Mouse (Mus musculus) thymus, adult 2 months (tissue): ENCODE data around the gene Ckap4.

Experiments used
- CTCF ChIP-seq: fragments of 200-500 bp; IDR thresholded peaks from 2 replicates; pipeline ENCODE4 v1.5.1; 2012; ENCODE audit warnings: mild to moderate bottlenecking, control low read depth, low read length, moderate library complexity, borderline replicate concordance; ENCODE audit not compliant: control insufficient read depth, poor library complexity, insufficient read depth; ENCODE audit errors: extremely low read depth
- POLR2A ChIP-seq: fragments of 200-500 bp; IDR thresholded peaks from 2 replicates; pipeline ENCODE4 v1.6.1; 2012; ENCODE audit warnings: mild to moderate bottlenecking, low read length, control low read depth, moderate library complexity; ENCODE audit not compliant: control insufficient read depth, poor library complexity, insufficient read depth; ENCODE audit errors: extremely low read depth

DNA sequence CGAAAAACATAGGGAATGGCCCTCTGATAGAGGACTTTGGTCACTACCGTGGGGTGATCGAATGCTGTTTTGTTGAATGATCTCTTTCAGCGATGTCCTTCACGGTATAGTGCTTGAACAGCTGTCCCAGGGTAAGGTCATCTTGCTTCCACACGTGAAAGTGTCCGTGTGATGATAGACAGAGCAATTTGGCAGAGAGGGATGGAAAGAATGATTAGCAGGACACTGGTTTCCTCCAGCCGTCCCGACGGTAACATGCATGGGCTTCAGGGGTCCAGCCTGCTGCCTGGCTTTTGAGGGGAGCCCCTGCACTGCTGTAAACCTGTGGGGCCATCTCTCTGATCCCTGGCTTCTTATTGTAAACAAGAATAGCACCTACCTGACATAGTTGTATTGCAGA lies 44.9 kb upstream of the Ckap4 start:
- TF ChIP-seq POLR2A (no peak), CTCF (no peak)
